Mouse (Mus musculus) left cerebral cortex, adult 2 months (tissue): ENCODE results near the gene Rsad1. TPM values are rescaled to one million over a fixed set of nuclear protein-coding genes. Genes with fewer than 3 reads are reported as not detected.

ENCODE experiments used
- DNase-seq, 2 experiments: peaks; one replicate each; pipeline ENCODE4 v3.0.0; 2021 to 2022; ENCODE audit warnings: low spot score in 2 of 2, mixed read lengths in 1 of 2; ENCODE audit errors: extremely low spot score in 1 of 2
- H3K27ac ChIP-seq: fragments of 200-600 bp; 2 replicates; pipeline ENCODE4 v1.8.1; 2022
- H3K4me3 ChIP-seq: fragments of 200-600 bp; 2 replicates; pipeline ENCODE4 v1.8.1; 2022
- CTCF ChIP-seq: fragments of 200-600 bp; IDR thresholded peaks from 2 replicates; pipeline ENCODE4 v1.8.1; 2022; ENCODE audit warnings: antibody characterized with exemption, mild to moderate bottlenecking, moderate library complexity
- intact Hi-C: fragments of 180-260 bp; cut with DNase I; formaldehyde crosslinking; loops from one replicate; pipeline ENCODE4 v1.15.1; 2025
- total RNA-seq, 2 experiments: library from RNA; stranded (reverse); gene quantifications; 2 replicates each; pipeline ENCODE4 v1.2.3; 2021

Rsad1 gene
- total RNA-seq, 2 experiments from 2014 or later, result 12.8 to 15.0 TPM

DNA sequence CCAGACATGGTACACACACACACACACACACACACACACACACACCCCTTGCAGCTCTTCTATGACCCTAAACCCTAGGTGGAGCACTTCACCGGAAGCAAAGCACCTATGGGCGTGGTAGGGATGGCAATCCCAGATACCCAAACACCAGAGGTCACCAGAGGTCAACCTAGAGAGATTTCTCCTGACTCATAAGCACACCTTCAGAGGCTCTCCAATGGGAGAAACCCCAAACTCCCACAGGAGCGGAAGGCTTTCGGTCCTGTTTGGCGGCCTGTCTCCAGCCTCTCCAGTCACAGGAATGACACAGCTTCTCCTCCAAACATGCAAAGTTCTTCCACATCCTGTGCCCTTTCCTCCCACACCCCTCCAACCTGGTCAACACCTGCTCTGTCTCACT, 2.7 kb downstream of the Rsad1 start:
- no peak for TF ChIP-seq CTCF
- Histone ChIP-seq H3K27ac (no peak overlapping the region), H3K4me3 (no peak overlapping the region)
- DNase-seq, result no peak
- intact Hi-C loops, result loop anchor here (5.0 to 10.0 kb wide), 3 partner anchors 124 to 402 kb away; no protein-coding TSS in a partner anchor

GRCm38 (mm10) chr11:94544422-94544821, 4.6 kb downstream of the Rsad1 start:
- intact Hi-C loops, result loop anchor here (2.0 to 10.0 kb wide), 2 partner anchors 140 to 400 kb away; no protein-coding TSS in a partner anchor
- H3K27ac ChIP-seq, result peak overlapping the region; percentile 84
- peak overlapping the region; percentile 47 for H3K4me3 ChIP-seq
- TF ChIP-seq CTCF, result no peak
- DNase-seq, result peak in 1 of 2 experiments; percentile 39

DNA sequence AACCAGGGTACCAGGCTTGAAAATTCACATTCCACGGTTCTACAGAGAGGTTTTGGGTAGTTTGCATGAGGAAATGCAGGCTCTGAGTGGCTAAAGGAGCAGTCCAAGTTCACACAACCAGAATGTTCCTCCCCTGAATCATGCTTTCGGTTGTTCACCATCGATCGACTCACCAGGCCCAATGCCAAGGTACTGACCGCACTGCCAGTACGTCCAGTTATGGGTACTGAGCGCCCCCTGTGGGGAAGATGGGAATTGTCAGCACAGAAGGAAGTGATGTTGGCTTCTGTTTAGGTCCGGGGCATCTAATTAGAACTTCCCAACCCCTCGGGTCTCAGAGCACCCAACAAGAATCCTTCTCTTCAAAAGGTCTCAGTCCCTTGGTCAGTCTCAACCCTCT, 5.1 kb downstream of the Rsad1 start:
- intact Hi-C loops, result loop anchor here (2.0 to 10.0 kb wide), 2 partner anchors 139 to 399 kb away; no protein-coding TSS in a partner anchor
- peak; percentile 95 for TF ChIP-seq CTCF

DNA sequence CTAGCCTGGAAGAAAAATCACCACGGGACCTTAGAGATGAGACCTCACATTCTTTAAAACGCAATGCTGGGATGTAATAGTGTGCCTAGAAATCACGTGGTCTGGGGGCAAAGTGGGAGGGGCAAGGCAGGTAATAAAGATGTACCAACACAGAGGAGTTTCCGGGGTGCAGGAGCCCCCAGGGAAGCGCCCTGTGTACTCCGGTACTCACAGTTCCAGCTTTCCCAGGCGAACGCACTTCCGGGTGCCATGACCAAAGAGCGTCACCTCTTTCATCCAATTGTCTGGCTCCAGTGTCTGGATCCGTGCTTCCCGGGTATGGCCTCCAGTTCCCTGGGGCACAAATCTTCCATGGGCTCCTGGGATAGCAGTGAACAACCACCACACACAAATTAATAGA, 5.7 kb downstream of the Rsad1 start:
- intact Hi-C loops, result loop anchor here (10.0 kb wide), 1 partner anchor 399 kb away; no protein-coding TSS in a partner anchor
- peak overlapping the region; percentile 47; the same call in 1 of the 2 replicates for H3K4me3 ChIP-seq
- H3K27ac ChIP-seq, result peak overlapping the region; percentile 26; the same call in 1 of the 2 replicates
- TF ChIP-seq CTCF, result no peak
- no peak for DNase-seq

More for the DNA sequence above, 5.1 kb downstream of the Rsad1 start:
- peak overlapping the region; percentile 47 for H3K4me3 ChIP-seq
- DNase-seq, result peak; percentile 86 to 94
- peak overlapping the region; percentile 26 for H3K27ac ChIP-seq

- Histone ChIP-seq H3K4me3 (no peak overlapping the region), H3K27ac (no peak overlapping the region)
- TF ChIP-seq CTCF, result no peak
- no peak for DNase-seq
- intact Hi-C loops, result loop anchor here (10.0 kb wide), 1 partner anchor 398 kb away; no protein-coding TSS in a partner anchor
Observed at GRCm38 (mm10) chr11:94542400-94542799, 6.7 kb downstream of the Rsad1 start.

GRCm38 (mm10) chr11:94539761-94540160, 9.3 kb downstream of the Rsad1 start:
- no peak for TF ChIP-seq CTCF
- DNase-seq, result no peak
- intact Hi-C loops, result loop anchor here (10.0 kb wide), 1 partner anchor 395 kb away; no protein-coding TSS in a partner anchor
- H3K27ac ChIP-seq, result no peak overlapping the region
- no peak overlapping the region for H3K4me3 ChIP-seq

DNA sequence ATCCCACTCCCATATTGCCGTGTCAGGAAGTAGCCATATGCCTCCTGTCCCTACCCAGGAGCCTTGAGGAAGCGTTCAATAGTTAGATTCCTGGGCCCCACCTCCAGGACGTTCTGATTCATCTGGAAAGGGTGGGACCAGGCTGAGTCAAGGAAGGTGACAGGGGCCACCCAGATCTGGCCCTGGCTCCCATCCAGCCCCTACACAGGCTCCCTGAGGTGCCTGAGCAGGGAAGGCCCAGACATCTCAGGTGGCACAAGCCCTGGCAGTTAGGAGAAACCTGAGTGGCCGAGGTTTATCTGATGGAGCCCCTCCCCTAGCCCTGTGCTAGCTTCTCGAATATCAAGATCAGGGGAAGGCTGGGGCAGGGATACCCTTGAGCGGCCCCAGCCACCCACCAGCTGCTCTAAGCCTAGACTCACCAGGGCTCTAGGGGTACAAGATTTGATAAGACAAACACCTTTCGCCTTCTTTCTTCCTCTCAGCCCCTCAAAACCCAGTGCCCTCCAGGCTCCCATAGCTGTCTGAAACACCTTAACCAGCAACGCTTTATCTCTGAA, 10.2 kb downstream of the Rsad1 start:
- intact Hi-C loops, result no loop called here
- DNase-seq, result no peak
- H3K4me3 ChIP-seq, result no peak overlapping the region
- TF ChIP-seq CTCF, result no peak
- H3K27ac ChIP-seq, result no peak overlapping the region

GRCm38 (mm10) chr11:94533171-94533570, 15.9 kb downstream of the Rsad1 start:
- Histone ChIP-seq H3K4me3 (no peak overlapping the region), H3K27ac (peak overlapping the region; percentile 57; the same call in 1 of the 2 replicates)
- peak in 1 of 2 experiments; percentile 33 for DNase-seq
- intact Hi-C loops, result no loop called here
- TF ChIP-seq CTCF, result no peak

- intact Hi-C loops, result no loop called here
- TF ChIP-seq CTCF, result no peak
- Histone ChIP-seq H3K27ac (no peak overlapping the region), H3K4me3 (no peak overlapping the region)
- no peak for DNase-seq
Observed at GRCm38 (mm10) chr11:94528879-94529278, 20.2 kb downstream of the Rsad1 start.

DNA sequence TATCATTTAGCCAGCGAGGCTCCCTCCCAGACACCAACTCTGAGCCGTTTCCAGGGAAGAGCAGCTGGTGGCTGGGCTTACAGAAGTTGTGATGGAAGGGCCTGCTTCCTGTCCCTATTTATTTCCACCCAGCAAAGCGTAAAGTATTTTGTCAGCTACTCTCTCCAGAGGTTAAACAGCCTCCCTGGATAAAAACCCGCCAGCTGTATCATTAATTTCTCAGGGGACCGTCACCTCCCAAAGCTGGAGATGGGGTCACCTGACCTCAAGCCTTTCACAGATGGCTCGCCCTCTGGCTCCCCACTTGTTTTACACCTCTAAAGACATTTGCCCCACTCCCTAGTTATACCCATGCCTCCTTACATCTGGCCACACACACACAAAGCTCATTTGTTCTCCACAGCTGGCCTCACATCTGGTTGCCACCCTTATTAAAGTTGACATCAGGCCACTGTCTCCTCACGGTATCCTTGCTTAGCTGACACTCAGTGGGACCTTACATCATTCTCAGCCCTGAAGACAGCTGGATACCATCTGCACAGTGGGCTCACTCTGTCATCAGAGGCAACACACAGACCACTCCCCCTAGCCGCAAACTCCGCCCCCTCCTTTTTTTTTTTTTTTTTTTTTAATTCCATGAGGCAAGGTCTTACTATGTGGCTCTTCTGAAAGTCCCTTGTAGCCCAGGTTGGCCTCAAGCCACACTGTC, 22.7 kb downstream of the Rsad1 start:
- no peak for TF ChIP-seq CTCF
- DNase-seq, result no peak
- no peak overlapping the region for H3K4me3 ChIP-seq
- intact Hi-C loops, result no loop called here
- no peak overlapping the region for H3K27ac ChIP-seq

DNA sequence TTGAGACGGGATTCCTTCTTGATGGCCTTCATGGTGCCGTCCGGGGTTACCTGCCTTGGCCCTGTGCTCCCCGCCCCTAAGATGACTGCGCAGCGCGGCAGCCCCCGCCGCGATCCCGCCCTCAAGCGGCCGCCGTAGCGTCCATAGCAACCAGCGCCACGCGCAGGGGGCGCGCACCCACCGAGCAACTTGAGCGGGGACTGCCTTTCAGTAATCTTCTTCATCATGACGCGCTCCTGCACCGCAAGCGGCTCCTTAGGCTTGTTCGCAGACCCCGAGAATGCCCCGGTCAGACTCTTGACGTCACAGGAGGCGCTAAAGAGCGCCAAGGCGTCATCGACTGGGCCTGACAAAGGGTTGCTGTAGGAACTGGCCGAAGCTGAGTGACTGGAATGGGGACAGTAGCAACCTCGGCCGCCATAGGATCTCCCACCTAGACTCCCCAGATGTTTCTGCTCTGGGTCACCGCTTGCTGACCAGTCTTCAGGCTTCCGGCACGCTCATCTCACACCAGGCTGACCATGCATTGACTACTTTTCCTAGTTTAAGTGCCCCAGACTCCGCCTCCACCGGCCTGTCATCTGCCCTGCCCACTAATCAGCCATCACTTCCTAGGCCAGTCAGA, 27.7 kb downstream of the Rsad1 start, which contains the start of gene Mycbpap:
Mycbpap (minus strand) TSS at position 524 of the 625 bp plus-strand sequence.
- DNase-seq, result peak; percentile 57 to 74
- TF ChIP-seq CTCF, result no peak; the same call in 1 of the 2 replicates
- peak within 1 kb of the TSS; percentile 82 for H3K4me3 ChIP-seq
- peak within 1 kb of the TSS; percentile 72 for H3K27ac ChIP-seq
- intact Hi-C loops, result no loop called here

DNA sequence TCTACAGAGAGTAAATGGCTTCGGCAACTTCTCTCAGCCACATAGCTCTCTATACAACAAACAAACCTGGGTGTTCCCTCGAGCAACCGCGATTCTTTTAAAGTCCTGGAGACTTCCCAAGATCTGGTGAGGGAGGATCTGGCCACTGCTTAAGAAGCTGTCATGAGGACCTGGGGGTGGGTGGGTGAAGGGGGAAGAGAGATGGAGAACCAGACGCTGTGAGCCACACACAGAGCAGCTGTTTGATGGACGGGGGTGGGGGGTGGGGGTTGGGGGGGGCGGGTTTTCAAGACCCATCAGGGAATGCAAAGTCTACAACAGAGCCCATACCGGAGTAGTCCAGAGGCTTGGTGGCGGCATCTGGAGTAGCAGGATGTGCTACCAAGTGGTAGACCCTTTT, 35.6 kb downstream of the Rsad1 start:
- DNase-seq, result no peak
- H3K27ac ChIP-seq, result no peak overlapping the region
- intact Hi-C loops, result no loop called here
- TF ChIP-seq CTCF, result no peak
- H3K4me3 ChIP-seq, result no peak overlapping the region
